Mouse (Mus musculus): ENCODE data around the gene Emcn. TPM values are rescaled to one million over a fixed set of nuclear protein-coding genes. Genes with fewer than 3 reads are reported as not detected.
A peak's percentile ranks its signal among the peaks of the same experiment; 100 is the strongest.

Emcn gene
- polyA plus RNA-seq, 1 experiment from 2014 or later, result 18.7 TPM

DNA sequence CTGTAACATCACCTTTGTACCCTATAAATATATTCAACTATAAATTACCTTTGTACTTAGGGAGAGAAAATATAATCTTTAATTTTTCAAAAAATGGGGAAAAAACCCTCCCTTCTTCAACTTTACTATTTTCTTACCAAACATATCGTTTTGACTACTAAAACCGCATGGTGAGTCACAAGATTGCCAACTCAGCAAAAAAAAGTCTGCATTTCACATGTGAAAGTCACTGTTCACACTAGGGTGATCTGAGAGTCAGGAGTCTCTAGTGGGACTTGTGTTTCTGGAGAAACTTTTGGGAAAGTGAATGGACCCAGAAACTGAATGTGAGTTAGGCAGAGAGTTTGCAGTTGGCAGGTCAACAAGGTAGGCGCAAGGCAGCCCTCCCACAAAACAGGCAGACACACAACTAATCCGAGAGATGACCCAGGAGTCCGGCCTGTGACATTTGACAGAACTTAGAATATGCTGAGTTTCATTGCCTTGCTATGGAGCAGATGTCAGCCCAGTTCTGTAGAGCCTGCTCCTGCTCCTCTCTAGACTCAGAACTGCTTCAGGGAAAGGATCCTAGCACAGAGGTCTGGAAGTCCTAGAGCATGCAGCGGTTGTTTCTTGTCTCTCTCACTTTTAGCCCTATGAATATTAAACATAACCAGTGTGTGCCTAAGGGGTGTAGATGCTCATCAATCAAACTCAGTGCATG, 26.4 kb downstream of the Emcn start:
- no peaks in the 10 kb centered on the region for H3K9me3 ChIP-seq (ENCODE audit: control insufficient read depth, low read length)
- 86% methylated on average over 6 of the region's 6 CpGs for WGBS
- H3K4me2 ChIP-seq (replicated peaks), result no peak overlapping the region
- no peaks in the 10 kb centered on the region for H3K36me3 ChIP-seq (replicated peaks; ENCODE audit: control insufficient read depth, insufficient read depth)
- no peak overlapping the region for H3K27ac ChIP-seq
- DNase-seq (ENCODE audit: low spot score) (no peak), ATAC-seq (ENCODE audit: low FRiP score) (peak; percentile 46; the same call in 1 of the 2 replicates)
- H3K9ac ChIP-seq, result no peak overlapping the region
- no peaks in the 10 kb centered on the region for H3K27me3 ChIP-seq (ENCODE audit: control insufficient read depth, insufficient read depth, low read length)
- no peak overlapping the region for H3K4me3 ChIP-seq (replicated peaks; ENCODE audit: low read length)
- H3K4me1 ChIP-seq (replicated peaks; ENCODE audit: control insufficient read depth, insufficient read depth, low read length), result no peaks in the 10 kb centered on the region

DNA sequence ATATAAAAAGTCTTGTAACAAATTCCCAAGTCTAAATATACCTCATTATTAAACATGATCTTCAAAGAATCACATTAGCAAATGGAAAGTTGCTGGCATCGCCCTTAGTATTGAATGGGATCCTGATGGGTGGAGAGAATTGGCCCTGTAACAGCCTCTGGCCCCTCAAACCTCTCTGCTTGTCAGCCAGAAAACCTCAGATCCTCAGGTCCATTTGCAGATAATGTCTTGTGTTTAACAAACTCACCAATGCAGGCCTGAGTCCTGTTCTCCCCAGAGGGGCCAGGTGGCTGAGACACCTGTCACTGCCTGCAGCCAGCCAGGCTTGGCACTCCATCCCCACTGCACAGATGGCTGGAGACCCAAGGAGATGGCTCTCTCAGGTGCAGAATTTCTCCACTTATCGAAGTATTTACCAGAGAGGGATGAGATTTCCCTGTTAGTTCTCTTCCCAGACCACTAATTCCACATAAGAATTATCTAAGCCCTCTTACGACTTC, 27.0 kb downstream of the Emcn start:
- Histone ChIP-seq H3K27me3 (ENCODE audit: control insufficient read depth, insufficient read depth, low read length) (no peaks in the 10 kb centered on the region), H3K27ac (no peak overlapping the region), H3K9ac (no peak overlapping the region), H3K4me3 (replicated peaks; ENCODE audit: low read length) (no peak overlapping the region), H3K4me2 (replicated peaks) (no peak overlapping the region), H3K4me1 (replicated peaks; ENCODE audit: control insufficient read depth, insufficient read depth, low read length) (no peaks in the 10 kb centered on the region), H3K9me3 (ENCODE audit: control insufficient read depth, low read length) (no peaks in the 10 kb centered on the region), H3K36me3 (replicated peaks; ENCODE audit: control insufficient read depth, insufficient read depth) (no peaks in the 10 kb centered on the region)
- ATAC-seq (ENCODE audit: low FRiP score), result peak; percentile 66; the same call in 1 of the 2 replicates
- DNase-seq (ENCODE audit: low spot score), result peak; percentile 40
- WGBS, result 67% methylated on average over 3 of the region's 3 CpGs

DNA sequence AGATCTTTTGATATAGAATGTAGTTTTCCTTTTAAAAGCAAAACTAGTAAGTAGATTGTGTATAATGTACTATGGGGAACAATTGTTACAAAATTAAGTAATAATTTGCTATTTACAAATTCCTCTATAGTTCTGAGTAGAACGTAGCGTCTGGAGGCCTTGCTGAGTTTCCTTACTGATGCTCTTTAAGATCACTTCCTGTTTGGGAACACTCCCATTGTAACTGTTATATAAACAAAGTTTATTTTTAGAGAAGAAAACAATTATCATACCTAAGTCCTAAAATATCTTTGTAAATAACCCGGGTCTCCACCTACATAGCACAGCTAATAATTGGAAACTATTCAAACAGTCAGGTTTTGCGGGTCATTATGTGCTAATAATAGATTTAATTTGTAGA, 32.0 kb downstream of the Emcn start:
- no peaks in the 10 kb centered on the region for H3K36me3 ChIP-seq (replicated peaks; ENCODE audit: control insufficient read depth, insufficient read depth)
- H3K4me1 ChIP-seq (replicated peaks; ENCODE audit: control insufficient read depth, insufficient read depth, low read length), result no peaks in the 10 kb centered on the region
- 81% methylated on average over 4 of the region's 4 CpGs for WGBS
- DNase-seq (ENCODE audit: low spot score), result no peak
- H3K27me3 ChIP-seq (ENCODE audit: control insufficient read depth, insufficient read depth, low read length), result no peaks in the 10 kb centered on the region
- no peaks in the 10 kb centered on the region for H3K9me3 ChIP-seq (ENCODE audit: control insufficient read depth, low read length)
- H3K9ac ChIP-seq, result no peak overlapping the region
- no peak overlapping the region for H3K4me3 ChIP-seq (replicated peaks; ENCODE audit: low read length)
- no peak overlapping the region for H3K27ac ChIP-seq
- ATAC-seq (ENCODE audit: low FRiP score), result no peak
- no peak overlapping the region for H3K4me2 ChIP-seq (replicated peaks)

DNA sequence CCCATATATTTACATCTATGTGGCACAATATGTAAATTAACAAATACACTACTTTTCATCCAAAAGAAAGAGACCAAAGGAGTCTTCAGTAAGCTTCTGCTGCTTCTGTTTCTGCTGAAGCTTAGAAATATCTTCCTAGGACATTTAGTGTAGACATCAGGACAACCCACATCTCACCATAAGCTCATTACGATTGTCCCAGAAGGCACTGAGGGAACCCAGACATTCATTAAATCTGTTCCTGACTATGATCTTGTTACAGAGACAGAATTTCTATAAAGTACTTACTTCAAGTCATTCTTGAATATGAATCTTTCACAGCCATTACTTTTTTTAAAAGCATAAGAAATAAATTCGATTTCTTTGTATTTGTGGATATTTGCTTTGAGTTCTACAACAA, 41.4 kb downstream of the Emcn start:
- ATAC-seq (ENCODE audit: low FRiP score), result no peak
- Histone ChIP-seq H3K4me2 (replicated peaks) (no peak overlapping the region), H3K9me3 (ENCODE audit: control insufficient read depth, low read length) (no peaks in the 10 kb centered on the region), H3K4me1 (replicated peaks; ENCODE audit: control insufficient read depth, insufficient read depth, low read length) (no peaks in the 10 kb centered on the region), H3K9ac (no peak overlapping the region), H3K27ac (no peak overlapping the region), H3K4me3 (replicated peaks; ENCODE audit: low read length) (no peak overlapping the region), H3K27me3 (ENCODE audit: control insufficient read depth, insufficient read depth, low read length) (no peaks in the 10 kb centered on the region), H3K36me3 (replicated peaks; ENCODE audit: control insufficient read depth, insufficient read depth) (no peaks in the 10 kb centered on the region)
- DNase-seq (ENCODE audit: low spot score), result no peak
- 90% methylated on average over 2 of the region's 2 CpGs for WGBS

DNA sequence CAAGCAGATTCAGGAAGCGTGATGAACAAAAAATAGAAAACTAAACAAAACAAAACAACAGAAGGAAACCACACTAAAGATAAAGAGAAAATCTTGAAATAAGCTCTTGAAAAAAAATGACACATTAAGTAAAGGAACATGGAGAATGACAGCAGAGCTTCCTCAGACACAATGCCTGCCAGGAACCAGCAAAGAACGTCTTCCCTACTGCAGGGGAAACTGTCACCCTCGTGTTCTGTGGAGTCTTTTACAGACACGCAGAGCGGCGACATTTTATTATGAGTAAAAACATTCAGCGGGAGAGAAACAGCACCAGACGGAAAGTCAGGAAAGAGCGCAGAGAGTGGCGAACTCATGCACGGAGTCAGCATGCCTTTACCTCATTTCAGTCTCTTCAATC, 54.7 kb downstream of the Emcn start:
- Histone ChIP-seq H3K36me3 (replicated peaks; ENCODE audit: control insufficient read depth, insufficient read depth) (no peaks in the 10 kb centered on the region), H3K27me3 (ENCODE audit: control insufficient read depth, insufficient read depth, low read length) (no peaks in the 10 kb centered on the region), H3K4me2 (replicated peaks) (no peak overlapping the region), H3K9ac (no peak overlapping the region), H3K9me3 (ENCODE audit: control insufficient read depth, low read length) (no peaks in the 10 kb centered on the region; the same call in 1 of the 2 replicates), H3K27ac (no peak overlapping the region), H3K4me3 (replicated peaks; ENCODE audit: low read length) (no peak overlapping the region), H3K4me1 (replicated peaks; ENCODE audit: control insufficient read depth, insufficient read depth, low read length) (no peaks in the 10 kb centered on the region)
- DNase-seq (ENCODE audit: low spot score), result no peak
- no peak for ATAC-seq (ENCODE audit: low FRiP score)
- WGBS, result 73% methylated on average over 11 of the region's 11 CpGs

DNA sequence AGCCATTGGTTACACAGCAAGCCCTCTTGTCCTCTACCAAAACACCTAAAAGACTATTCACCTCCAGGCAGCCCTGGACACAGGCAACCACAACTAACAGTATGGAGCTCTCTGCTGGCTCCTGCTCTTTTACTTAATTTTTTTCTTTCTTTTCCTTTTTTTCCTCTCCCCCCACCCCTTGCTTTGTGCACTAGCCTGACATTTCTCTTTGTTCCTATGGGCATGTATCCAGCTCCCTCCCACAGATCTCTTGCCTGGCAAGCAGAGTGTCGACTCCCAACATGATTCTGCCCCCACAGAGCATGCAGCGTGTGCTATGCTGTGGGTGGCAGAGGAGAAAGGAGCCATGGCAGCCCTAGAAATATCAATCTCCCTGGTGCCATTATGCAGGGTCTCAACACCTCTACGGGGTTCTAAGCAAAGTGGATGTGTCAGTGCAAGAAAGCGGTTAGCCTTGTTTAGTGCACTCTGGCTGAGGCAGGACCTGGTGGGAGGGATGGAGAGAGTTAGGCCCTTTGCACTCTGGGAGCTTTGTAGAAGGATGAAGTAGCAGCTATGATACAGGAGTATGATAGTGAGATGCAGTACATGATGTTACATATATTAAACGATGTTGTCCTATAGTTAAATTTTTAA, 74.7 kb downstream of the Emcn start:
- H3K9me3 ChIP-seq (ENCODE audit: control insufficient read depth, low read length), result no peaks in the 10 kb centered on the region
- no peak overlapping the region for H3K4me2 ChIP-seq (replicated peaks)
- H3K9ac ChIP-seq, result no peak overlapping the region
- H3K4me1 ChIP-seq (replicated peaks; ENCODE audit: control insufficient read depth, insufficient read depth, low read length), result peaks cover 6% of the 10 kb centered on the region; the same call in 1 of the 2 replicates
- no peak overlapping the region for H3K27ac ChIP-seq
- no peaks in the 10 kb centered on the region for H3K27me3 ChIP-seq (ENCODE audit: control insufficient read depth, insufficient read depth, low read length)
- no peak overlapping the region for H3K4me3 ChIP-seq (replicated peaks; ENCODE audit: low read length)
- H3K36me3 ChIP-seq (replicated peaks; ENCODE audit: control insufficient read depth, insufficient read depth), result no peaks in the 10 kb centered on the region
- ATAC-seq (ENCODE audit: low FRiP score) (peak; percentile 51; the same call in 1 of the 2 replicates), DNase-seq (ENCODE audit: low spot score) (no peak)
- WGBS, result 49% methylated on average over 5 of the region's 5 CpGs

DNA sequence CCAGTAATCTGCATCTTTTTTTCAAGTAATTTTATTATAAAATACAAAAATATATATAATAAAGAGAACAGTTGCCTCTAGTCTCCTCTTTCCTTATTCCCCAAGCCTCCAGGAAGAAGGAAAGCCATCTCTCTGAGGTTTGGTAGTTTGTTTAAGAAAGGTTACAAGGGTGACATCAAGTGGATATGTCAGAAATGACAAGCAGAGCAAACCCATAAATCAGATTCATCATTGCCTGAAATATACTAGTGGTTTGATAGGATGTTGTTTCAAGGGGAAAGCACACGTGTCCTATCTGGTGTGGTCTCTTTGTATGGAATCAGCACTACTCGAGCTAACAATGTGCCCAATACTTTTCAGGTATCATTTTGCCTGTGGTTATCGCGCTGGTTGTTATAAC, 77.8 kb downstream of the Emcn start:
- Histone ChIP-seq H3K4me2 (replicated peaks) (no peak overlapping the region), H3K9ac (no peak overlapping the region), H3K9me3 (ENCODE audit: control insufficient read depth, low read length) (no peaks in the 10 kb centered on the region), H3K4me1 (replicated peaks; ENCODE audit: control insufficient read depth, insufficient read depth, low read length) (peaks cover 6% of the 10 kb centered on the region; the same call in 1 of the 2 replicates), H3K27me3 (ENCODE audit: control insufficient read depth, insufficient read depth, low read length) (no peaks in the 10 kb centered on the region), H3K36me3 (replicated peaks; ENCODE audit: control insufficient read depth, insufficient read depth) (no peaks in the 10 kb centered on the region), H3K4me3 (replicated peaks; ENCODE audit: low read length) (no peak overlapping the region), H3K27ac (no peak overlapping the region)
- DNase-seq (ENCODE audit: low spot score) (peak; percentile 75), ATAC-seq (ENCODE audit: low FRiP score) (no peak)
- 71% methylated on average over 4 of the region's 4 CpGs for WGBS

DNA sequence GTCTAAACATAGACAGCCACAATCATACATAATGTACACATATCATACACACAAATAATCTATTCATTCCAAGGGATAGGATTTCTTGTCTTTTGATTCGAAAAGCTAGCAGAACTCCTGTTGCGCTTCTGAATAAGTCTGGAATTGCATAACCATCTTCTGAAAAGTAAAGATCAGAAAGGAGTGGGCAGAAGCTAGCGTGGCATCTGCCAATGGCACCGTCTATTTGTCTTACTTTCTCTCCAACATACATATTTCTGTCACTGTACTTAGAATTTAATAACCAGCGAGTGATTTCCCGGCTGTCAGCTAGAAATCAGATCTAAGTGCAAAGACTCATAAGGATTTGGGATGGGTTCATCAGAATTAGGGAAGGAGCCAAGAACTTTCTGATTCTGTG, 88.6 kb downstream of the Emcn start:
- no peak overlapping the region for H3K4me2 ChIP-seq (replicated peaks)
- no peaks in the 10 kb centered on the region for H3K4me1 ChIP-seq (replicated peaks; ENCODE audit: control insufficient read depth, insufficient read depth, low read length)
- H3K9ac ChIP-seq, result no peak overlapping the region
- ATAC-seq (ENCODE audit: low FRiP score) (no peak), DNase-seq (ENCODE audit: low spot score) (no peak)
- no peaks in the 10 kb centered on the region for H3K27me3 ChIP-seq (ENCODE audit: control insufficient read depth, insufficient read depth, low read length)
- 94% methylated on average over 6 of the region's 6 CpGs for WGBS
- H3K36me3 ChIP-seq (replicated peaks; ENCODE audit: control insufficient read depth, insufficient read depth), result no peaks in the 10 kb centered on the region
- no peak overlapping the region for H3K4me3 ChIP-seq (replicated peaks; ENCODE audit: low read length)
- H3K9me3 ChIP-seq (ENCODE audit: control insufficient read depth, low read length), result no peaks in the 10 kb centered on the region
- H3K27ac ChIP-seq, result no peak overlapping the region

DNA sequence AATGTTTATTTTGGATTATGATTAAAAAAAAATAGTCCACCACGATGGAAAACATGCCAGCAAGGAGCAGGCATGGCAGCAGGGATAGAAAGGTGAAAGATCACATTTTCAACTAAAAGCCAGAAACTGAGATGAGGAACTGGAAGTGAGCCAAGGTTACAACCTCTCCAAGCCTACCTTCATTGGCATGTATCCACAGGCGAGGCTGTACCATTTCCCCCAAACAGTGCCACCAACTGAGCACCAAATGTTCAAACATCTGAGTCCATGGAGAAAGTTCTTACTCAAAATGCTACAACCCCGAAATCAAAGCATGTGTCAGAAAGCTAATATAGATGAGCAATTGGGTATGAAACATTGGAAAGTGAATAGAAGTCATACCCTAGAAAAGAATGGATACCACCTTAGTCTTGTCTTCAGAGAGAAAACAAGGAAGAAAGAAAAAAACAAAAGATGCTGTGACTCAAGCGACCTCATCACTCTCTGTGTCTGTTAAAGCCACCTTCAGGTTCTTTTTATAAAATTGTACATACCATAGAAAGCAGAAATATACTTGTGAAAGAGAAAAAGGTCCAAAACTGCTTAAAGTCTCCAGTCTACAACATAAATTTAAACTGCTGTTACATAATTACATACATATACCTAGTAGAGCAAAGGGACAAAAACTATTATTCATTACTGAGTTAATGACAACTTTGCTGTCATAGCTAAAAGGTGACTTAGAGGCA, 124.2 kb downstream of the Emcn start:
- no peak overlapping the region for H3K4me3 ChIP-seq (replicated peaks; ENCODE audit: low read length)
- DNase-seq (ENCODE audit: low spot score), result no peak
- H3K9me3 ChIP-seq (ENCODE audit: control insufficient read depth, low read length), result no peaks in the 10 kb centered on the region
- no peaks in the 10 kb centered on the region; the same call in 1 of the 2 replicates for H3K4me1 ChIP-seq (replicated peaks; ENCODE audit: control insufficient read depth, insufficient read depth, low read length)
- 71% methylated on average over 4 of the region's 4 CpGs for WGBS
- H3K4me2 ChIP-seq (replicated peaks), result no peak overlapping the region
- H3K36me3 ChIP-seq (replicated peaks; ENCODE audit: control insufficient read depth, insufficient read depth), result no peaks in the 10 kb centered on the region
- no peak overlapping the region for H3K9ac ChIP-seq
- no peak overlapping the region for H3K27ac ChIP-seq
- ATAC-seq (ENCODE audit: low FRiP score), result no peak
- no peaks in the 10 kb centered on the region for H3K27me3 ChIP-seq (ENCODE audit: control insufficient read depth, insufficient read depth, low read length)

All from hindbrain, embryonic 14.5 days (tissue).